Mouse (Mus musculus) ovary, postnatal 10 days (tissue): ENCODE results near the gene Isg15.
A peak's percentile ranks its signal among the peaks of the same experiment; 100 is the strongest.

ENCODE experiments used
- DNase-seq: peaks from one replicate; pipeline ENCODE4 v3.0.0; 2022; ENCODE audit warnings: low spot score

The Isg15 gene

DNA sequence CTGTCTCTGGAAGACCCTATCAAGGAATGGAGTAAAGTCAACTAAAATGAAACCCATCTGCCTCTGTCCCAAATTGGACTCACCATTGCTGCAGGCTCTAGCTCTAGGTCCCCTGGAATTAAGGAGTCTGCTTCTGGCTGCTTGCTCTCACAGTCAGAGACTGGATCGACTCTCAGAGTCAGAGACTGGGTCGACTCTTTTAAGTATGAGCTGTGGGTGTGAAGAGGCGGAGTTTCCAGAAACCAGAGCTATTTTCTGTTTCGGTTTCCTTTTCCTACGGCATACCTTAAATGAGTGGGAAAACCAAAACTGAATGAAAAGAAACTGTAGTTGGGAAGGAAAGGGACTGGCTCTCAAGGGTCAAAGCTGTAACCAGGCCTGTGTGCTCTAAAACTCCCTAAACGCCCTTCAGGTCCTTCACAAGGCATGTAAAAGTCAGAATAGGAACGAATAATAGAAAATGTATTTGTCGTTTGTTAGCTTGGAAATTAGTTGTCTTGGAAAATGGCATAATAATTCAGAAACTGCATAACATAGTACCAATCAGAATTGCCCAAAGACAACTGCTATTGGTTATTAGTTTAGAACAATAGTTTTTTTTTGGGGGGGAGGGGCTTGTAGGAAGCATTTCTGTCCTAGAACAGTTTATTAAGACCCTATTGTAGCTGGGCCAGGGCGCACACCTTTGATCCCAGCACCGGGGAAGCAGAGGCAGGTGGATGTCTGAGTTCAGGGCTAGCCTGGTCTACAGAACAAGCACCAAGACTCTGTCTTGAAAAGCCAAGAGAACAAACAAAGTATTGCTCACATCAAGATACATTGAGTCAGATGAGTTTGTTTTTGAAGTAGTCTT is at the start of gene Isg15:
Gene Isg15, minus strand, starts transcription at position 196 of the 853 bp plus-strand sequence.
- no peak for DNase-seq

- DNase-seq, result no peak
Measured at GRCm38 (mm10) chr4:156249567-156249966, 48.9 kb upstream of the Isg15 start.

DNA sequence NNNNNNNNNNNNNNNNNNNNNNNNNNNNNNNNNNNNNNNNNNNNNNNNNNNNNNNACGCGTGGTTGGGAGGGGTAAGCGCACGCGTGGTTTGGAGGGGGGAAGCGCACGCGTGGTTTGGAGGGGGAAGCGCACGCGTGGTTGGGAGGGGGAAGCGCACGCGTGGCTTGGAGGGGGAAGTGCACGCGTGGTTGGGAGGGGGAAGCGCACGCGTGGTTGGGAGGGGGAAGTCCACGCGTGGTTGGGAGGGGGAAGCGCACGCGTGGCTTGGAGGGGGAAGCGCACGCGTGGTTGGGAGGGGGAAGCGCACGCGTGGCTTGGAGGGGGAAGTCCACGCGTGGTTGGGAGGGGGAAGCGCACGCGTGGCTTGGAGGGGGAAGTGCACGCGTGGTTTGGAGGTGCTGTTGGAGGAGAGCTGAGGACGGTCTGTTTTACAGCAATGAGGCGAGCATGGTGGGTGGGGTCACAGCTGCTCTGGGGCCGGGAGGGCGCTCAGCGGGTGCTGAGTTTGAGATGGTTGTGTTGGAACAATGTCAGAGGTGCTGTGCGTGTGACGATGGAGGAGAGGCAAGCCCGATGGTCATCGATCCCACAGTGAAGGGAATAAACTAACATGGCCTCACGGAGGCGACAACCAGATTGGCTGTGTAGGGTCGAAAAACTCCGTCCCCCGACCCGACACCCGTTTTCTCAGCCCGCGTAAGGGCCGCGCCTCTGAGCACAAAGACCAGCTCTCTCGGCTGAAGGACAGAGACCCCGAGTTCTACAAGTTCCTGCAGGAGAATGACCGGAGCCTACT is 36.2 kb upstream of the Isg15 start:
- DNase-seq, result no peak

- peak; percentile 66 for DNase-seq
Measured at GRCm38 (mm10) chr4:156235808-156236533, 35.4 kb upstream of the Isg15 start, which contains the start of gene Noc2l. TSS of gene Noc2l (plus strand) at chr4:156236010.

DNA sequence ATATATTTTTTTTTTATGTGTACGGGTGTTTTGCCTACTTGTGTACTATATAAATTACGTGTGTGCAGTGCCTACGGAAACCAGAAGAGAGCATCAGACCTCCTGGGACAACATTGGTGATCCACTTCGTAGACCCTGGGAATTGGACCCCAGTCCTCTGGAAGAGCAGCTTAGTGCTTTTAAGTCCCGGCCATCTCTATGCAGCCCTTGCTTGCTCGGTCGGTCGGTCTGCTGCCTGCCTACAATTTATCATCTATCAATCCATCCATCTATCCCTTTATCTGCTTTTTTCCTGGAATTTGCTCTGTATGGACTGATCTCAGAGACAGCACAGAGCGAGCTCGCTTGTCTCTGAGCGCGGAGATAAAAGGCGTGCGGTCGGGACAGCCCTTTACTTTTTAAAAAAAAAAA is 34.7 kb upstream of the Isg15 start:
- no peak for DNase-seq

DNA sequence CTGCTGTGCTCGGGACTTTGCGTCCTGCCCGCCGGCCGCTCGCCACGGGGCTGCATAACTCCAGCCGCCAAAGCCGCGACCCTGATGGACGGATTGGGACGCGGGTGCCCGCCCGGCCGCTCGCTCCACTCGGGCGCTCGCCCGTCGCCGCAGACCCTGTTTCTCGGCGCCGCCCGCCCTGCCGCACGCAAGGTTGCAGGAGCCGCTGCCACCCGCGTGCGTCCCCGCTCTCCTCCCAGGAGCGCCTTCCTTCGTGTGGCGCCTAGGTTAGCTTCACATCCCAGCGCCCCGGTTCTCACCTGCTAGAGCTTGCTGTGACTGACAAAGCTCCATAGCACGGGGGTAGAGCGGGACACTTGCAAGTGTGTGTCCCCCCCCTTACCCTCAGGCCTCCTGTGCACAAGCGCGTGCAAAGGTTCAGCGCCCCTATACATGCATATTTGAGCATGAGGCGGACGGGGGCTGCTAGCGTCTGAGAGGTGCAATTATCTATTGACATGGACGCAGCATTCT is 34.1 kb upstream of the Isg15 start, which contains the start of gene Plekhn1:
Gene Plekhn1, minus strand, starts transcription at position 157 of the 513 bp plus-strand sequence.
- peak; percentile 40 for DNase-seq

GRCm38 (mm10) chr4:156234021-156234501 is 33.4 kb upstream of the Isg15 start:
- DNase-seq, result no peak

- no peak for DNase-seq
Measured at GRCm38 (mm10) chr4:156228393-156229024, 27.9 kb upstream of the Isg15 start.

DNA sequence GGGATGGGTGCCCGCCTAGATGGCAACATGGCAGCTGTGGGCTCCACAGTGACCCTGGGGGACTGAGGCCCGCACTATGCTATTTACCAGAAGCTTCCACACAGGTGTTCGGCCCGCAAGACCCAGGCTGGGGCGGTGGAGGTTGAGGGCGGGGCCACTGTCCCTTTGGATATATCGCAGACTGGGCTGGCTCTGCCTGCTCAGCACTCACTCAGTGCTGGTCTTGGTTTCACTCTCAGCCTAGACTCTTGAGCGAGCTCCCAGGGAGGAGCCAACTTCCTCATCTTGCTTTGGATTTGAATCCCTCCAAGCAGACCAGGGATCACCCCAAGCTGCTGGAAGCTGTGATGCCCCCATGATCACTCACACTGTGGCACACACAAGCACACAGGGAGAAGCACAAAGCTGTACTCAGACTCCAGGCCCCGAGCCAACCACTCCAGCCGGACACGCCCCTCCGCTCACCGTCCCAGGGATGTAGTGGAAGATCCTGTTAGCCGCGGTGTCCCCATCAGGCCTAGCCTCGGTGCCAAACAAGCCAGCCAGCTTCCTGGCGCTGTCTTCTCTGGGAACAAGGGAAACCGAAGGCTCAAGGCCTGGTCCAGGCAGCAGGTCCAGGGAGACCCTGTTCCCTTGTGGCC is 27.3 kb upstream of the Isg15 start:
- no peak for DNase-seq

DNA sequence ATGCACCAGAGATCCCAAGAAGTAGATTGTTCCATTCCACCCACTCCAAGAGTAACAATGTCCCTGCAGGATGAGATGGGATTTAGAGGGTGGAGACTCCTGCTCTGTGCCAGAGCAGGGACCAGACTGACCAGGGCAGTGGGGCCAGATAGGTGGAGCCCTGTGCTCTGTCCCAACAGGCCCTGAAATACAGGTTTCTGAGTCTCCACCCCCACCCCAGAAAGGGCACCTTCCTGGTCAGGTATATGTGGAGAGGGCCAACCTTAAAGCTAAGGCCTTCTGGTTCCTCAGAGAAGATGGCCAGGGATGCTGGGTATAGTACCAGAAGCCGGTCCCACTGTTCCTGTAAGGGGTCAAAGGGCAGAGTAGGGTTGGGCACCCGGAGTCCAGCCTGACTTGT is 23.7 kb upstream of the Isg15 start:
- no peak for DNase-seq

- DNase-seq, result no peak
Measured at GRCm38 (mm10) chr4:156219936-156220335, 19.3 kb upstream of the Isg15 start.

DNA sequence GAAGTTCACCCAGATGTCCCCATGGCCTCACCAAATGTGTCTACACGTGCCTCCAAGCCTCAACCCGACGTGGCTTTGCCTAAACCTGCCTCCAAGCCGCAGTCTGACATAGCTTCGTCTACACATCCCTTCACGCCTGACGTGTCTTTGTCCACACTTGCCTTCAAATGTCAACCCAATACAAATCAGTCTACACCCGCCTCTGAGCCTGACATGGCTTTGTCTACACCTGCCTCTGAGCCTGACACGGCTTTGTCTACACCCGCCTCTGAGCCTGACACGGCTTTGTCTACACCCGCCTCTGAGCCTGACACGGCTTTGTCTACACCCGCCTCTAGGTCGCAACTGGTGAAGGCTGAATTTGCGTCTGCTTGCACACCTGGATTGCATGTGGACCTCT is 17.2 kb upstream of the Isg15 start:
- DNase-seq, result no peak

- DNase-seq, result no peak
Measured at GRCm38 (mm10) chr4:156217022-156217669, 16.5 kb upstream of the Isg15 start.

- no peak for DNase-seq
Measured at GRCm38 (mm10) chr4:156216196-156216595, 15.6 kb upstream of the Isg15 start.

- no peak for DNase-seq
Measured at GRCm38 (mm10) chr4:156215649-156216048, 15.0 kb upstream of the Isg15 start, which contains the start of gene Perm1. TSS of gene Perm1 (plus strand) at chr4:156215868.

- DNase-seq, result no peak
Measured at GRCm38 (mm10) chr4:156213134-156213533, 12.5 kb upstream of the Isg15 start.

DNA sequence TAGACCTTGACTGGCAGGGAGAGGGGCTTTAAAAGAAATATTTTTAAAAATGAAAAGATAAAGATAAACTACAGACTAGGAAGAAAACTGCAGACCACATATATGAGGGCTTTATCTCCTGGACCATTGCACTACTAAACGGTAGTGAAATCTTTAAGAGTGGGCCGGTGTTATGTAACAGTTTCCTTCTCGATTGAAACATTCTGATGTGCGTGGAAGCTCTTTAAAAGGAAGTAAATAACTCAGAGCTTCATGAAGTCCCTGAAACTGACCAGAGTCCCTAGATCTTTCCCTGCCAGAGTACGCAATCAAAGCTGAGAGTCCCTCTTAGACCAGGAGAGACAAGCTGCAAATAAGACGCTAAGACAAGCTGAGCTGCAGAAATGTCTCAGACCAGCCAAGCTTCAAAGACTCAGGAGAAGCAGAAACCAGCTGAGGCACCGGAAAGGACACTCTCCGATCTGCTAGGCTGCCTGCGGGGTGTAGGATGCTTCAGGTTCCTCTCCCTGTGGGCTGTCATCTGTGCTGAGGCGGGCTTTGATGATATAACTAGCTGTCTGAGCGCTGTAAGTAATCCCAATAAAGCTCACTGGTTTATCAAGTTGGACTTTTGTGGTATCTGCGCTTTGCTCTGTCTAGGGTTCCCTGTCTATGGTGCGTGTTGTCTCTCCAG is 9.5 kb upstream of the Isg15 start:
- no peak for DNase-seq

DNA sequence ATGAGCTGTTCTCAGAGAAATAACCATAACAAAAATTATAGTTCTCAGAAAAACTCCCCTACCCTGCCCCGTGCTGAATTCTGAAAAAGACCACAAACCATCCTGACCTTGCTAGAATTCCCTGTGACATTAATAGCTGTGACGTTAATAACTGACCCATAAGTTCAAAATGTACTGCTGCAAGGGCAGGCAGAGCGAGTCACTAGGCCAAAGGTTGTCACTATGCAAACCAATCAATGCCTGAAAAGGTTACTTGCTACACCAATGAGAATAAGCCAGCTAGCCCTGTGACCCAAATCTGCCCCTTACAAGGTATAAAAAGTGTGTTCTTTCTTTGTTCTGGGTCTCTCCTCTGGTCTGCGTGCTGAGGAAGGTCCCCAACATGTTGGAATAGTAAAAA is 8.3 kb upstream of the Isg15 start:
- no peak for DNase-seq

GRCm38 (mm10) chr4:156203413-156204131 is 3.0 kb upstream of the Isg15 start:
- DNase-seq, result no peak
